ENCODE assay signal across 19 mouse cellular contexts in the genomic region with DNA sequence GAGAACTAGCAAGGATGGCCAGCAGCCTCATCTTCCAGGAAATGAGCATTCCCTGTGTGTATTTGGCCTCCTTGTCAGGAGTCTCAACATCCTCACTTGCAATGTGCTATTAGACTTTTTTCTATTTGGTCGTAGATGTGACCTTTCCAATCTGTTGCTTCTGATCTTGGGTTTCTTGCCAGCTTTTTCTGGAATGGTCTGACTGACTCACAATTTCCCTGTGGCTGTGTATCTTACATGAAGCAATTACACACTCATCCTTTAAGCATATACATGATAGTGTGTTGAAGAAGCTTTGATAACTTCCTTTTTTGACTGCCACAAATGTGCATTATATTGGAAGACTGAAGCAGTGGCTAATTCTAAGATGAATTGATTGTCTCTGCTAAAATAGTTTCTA.
"Had no signal": no experiment of that assay in that cellular context is flagged by ENCODE, and none has a peak within 500 bp of the region (broad histone marks: within the 10 kb centered on the region; RNA-seq: fewer than 3 reads in every experiment).

No protein-coding gene starts in this region.

- H3K9ac ChIP-seq: limb, embryonic 13.5 days; liver, embryonic 12.5 days; liver, embryonic 15.5 days; lung, embryonic 15.5 days; midbrain, embryonic 13.5 days had no signal

- DNase-seq: kidney, adult 8-10 months; kidney, postnatal 14 days; layer of hippocampus, adult 9-11 months; layer of hippocampus, postnatal 36 days; liver; lung, adult 18-20 months; lung, postnatal 10 days; lung, postnatal 36 days; thymus, adult 18-20 months; thymus, postnatal 36 days had no signal

- H3K4me3 ChIP-seq: layer of hippocampus, adult 2 months; limb, embryonic 10.5 days; limb, embryonic 13.5 days; liver, embryonic 12.5 days; liver, embryonic 15.5 days; lung, embryonic 15.5 days; megakaryocyte, embryonic 14.5 days; midbrain, embryonic 10.5 days; midbrain, embryonic 13.5 days had no signal

- H3K4me1 ChIP-seq: limb, embryonic 10.5 days; midbrain, embryonic 10.5 days; midbrain, embryonic 13.5 days had no signal

- H3K9me3 ChIP-seq: limb, embryonic 10.5 days; limb, embryonic 13.5 days; liver, embryonic 12.5 days; liver, embryonic 15.5 days; lung, embryonic 15.5 days; megakaryocyte, embryonic 14.5 days; midbrain, embryonic 10.5 days; midbrain, embryonic 13.5 days had no signal

- H3K27ac ChIP-seq: layer of hippocampus, adult 2 months; limb, embryonic 10.5 days; limb, embryonic 13.5 days; liver, embryonic 12.5 days; liver, embryonic 15.5 days; lung, embryonic 15.5 days; midbrain, embryonic 10.5 days; midbrain, embryonic 13.5 days had no signal

- H3K27me3 ChIP-seq: limb, embryonic 13.5 days; liver, embryonic 12.5 days; liver, embryonic 15.5 days; lung, embryonic 15.5 days; megakaryocyte, embryonic 14.5 days; midbrain, embryonic 13.5 days had no signal
